Mouse (Mus musculus) limb, embryonic 15.5 days (tissue): ENCODE results near the gene Kirrel. TPM values are rescaled to one million over a fixed set of nuclear protein-coding genes. Genes with fewer than 3 reads are reported as not detected.

Source experiments
- ATAC-seq: fragments of 200-750 bp; cut with Nextera tagmentation; 2 replicates; pipeline ENCODE4 v1.8.0; 2017; ENCODE audit warnings: low read depth, moderate TSS enrichment; ENCODE audit not compliant: insufficient number of reproducible peaks, low FRiP score, low TSS enrichment
- H3K27ac ChIP-seq: fragments of 300-500 bp; sonication (generic); 2 replicates; pipeline ENCODE4 v1.5.1; 2015; ENCODE audit warnings: moderate library complexity, mild to moderate bottlenecking, inconsistent platforms
- H3K27me3 ChIP-seq: fragments of 300-500 bp; sonication (generic); 2 replicates; pipeline ENCODE4 v1.6.1; 2015; ENCODE audit warnings: inconsistent platforms
- H3K36me3 ChIP-seq: fragments of 300-500 bp; sonication (generic); 2 replicates; pipeline ENCODE4 v1.6.1; 2015; ENCODE audit warnings: inconsistent platforms
- H3K4me1 ChIP-seq: fragments of 300-500 bp; sonication (generic); 2 replicates; pipeline ENCODE4 v1.6.1; 2015; ENCODE audit warnings: inconsistent platforms
- H3K4me2 ChIP-seq: fragments of 300-500 bp; sonication (generic); 2 replicates; pipeline ENCODE4 v1.6.1; 2015; ENCODE audit warnings: mild to moderate bottlenecking, inconsistent platforms
- H3K4me3 ChIP-seq: fragments of 300-500 bp; sonication (generic); 2 replicates; pipeline ENCODE4 v1.5.1; 2015; ENCODE audit warnings: mild to moderate bottlenecking, inconsistent platforms
- H3K9ac ChIP-seq: fragments of 300-500 bp; sonication (generic); 2 replicates; pipeline ENCODE4 v1.6.1; 2015; ENCODE audit warnings: inconsistent platforms
- H3K9me3 ChIP-seq: fragments of 300-500 bp; sonication (generic); 2 replicates; pipeline ENCODE4 v1.6.1; 2016; ENCODE audit warnings: inconsistent platforms
- WGBS: fragments of 180-500 bp; shearing (Covaris S2); methylation state at CpG from one replicate; pipeline ENCODE4 v1.1.7; 2015; 5-methylcytosine and 5-hydroxymethylcytosine counted together
- polyA plus RNA-seq: library from polyadenylated mRNA; unstranded; fragments of >200 nt; fragmentation: Nextera tagmentation; extraction: Ambion mirVana; gene quantifications from 2 replicates; pipeline ENCODE4 v1.2.1, GENCODE M21; 2015

Kirrel gene
- polyA plus RNA-seq, 1 experiment from 2014 or later = 19.5 TPM

- ATAC-seq = no peak
- Histone ChIP-seq H3K9me3 (no peaks in the 10 kb centered on the region), H3K27ac (peak overlapping the region; percentile 81), H3K27me3 (no peaks in the 10 kb centered on the region), H3K36me3 (peaks cover 3% of the 10 kb centered on the region; the same call in 1 of the 2 replicates), H3K4me3 (no peak overlapping the region), H3K4me2 (no peak overlapping the region), H3K9ac (no peak overlapping the region), H3K4me1 (peaks cover 81% of the 10 kb centered on the region)
- 75% methylated on average over 6 of the region's 6 CpGs for WGBS
These were observed 10.3 kb downstream of the Kirrel start for GRCm38 (mm10) chr3:87164099-87164815.

- no peak overlapping the region for H3K4me3 ChIP-seq
- H3K9ac ChIP-seq = no peak overlapping the region
- no peak for ATAC-seq
- 43% methylated on average over 4 of the region's 4 CpGs for WGBS
- H3K36me3 ChIP-seq = peaks cover 3% of the 10 kb centered on the region; the same call in 1 of the 2 replicates
- H3K4me2 ChIP-seq = no peak overlapping the region
- peaks cover 81% of the 10 kb centered on the region for H3K4me1 ChIP-seq
- no peaks in the 10 kb centered on the region for H3K27me3 ChIP-seq
- 0 out of 2 replicates have a peak overlapping the region, but pooled peaks have one; percentile 33 for H3K27ac ChIP-seq
- H3K9me3 ChIP-seq = no peaks in the 10 kb centered on the region
These were observed 11.4 kb downstream of the Kirrel start for GRCm38 (mm10) chr3:87163116-87163515.

GRCm38 (mm10) chr3:87162380-87162779 is 12.2 kb downstream of the Kirrel start:
- WGBS = 74% methylated on average over 5 of the region's 5 CpGs

GRCm38 (mm10) chr3:87161601-87162000 is 12.9 kb downstream of the Kirrel start:
- Histone ChIP-seq H3K36me3 (no peaks in the 10 kb centered on the region; the same call in 1 of the 2 replicates), H3K27me3 (no peaks in the 10 kb centered on the region), H3K4me2 (no peak overlapping the region), H3K4me1 (peaks cover 88% of the 10 kb centered on the region), H3K27ac (no peak overlapping the region), H3K9ac (no peak overlapping the region), H3K4me3 (no peak overlapping the region), H3K9me3 (no peaks in the 10 kb centered on the region)
- ATAC-seq = no peak
- WGBS = 90% methylated on average over 5 of the region's 5 CpGs

More at GRCm38 (mm10) chr3:87162380-87162779, 12.2 kb downstream of the Kirrel start:
- Histone ChIP-seq H3K27ac (0 out of 2 replicates have a peak overlapping the region, but pooled peaks have one; percentile 33), H3K36me3 (no peaks in the 10 kb centered on the region; the same call in 1 of the 2 replicates), H3K9me3 (no peaks in the 10 kb centered on the region), H3K4me2 (no peak overlapping the region), H3K27me3 (no peaks in the 10 kb centered on the region), H3K4me1 (peaks cover 83% of the 10 kb centered on the region), H3K9ac (no peak overlapping the region), H3K4me3 (no peak overlapping the region)
- ATAC-seq = no peak

GRCm38 (mm10) chr3:87160819-87161509 is 13.6 kb downstream of the Kirrel start:
- WGBS = 40% methylated on average over 6 of the region's 6 CpGs
- ATAC-seq = no peak
- H3K36me3 ChIP-seq = no peaks in the 10 kb centered on the region; the same call in 1 of the 2 replicates
- H3K9me3 ChIP-seq = no peaks in the 10 kb centered on the region
- H3K27ac ChIP-seq = peak overlapping the region; percentile 22; the same call in 1 of the 2 replicates
- H3K4me2 ChIP-seq = no peak overlapping the region
- no peak overlapping the region for H3K9ac ChIP-seq
- no peaks in the 10 kb centered on the region for H3K27me3 ChIP-seq
- H3K4me1 ChIP-seq = peaks cover 82% of the 10 kb centered on the region
- H3K4me3 ChIP-seq = no peak overlapping the region

- Histone ChIP-seq H3K9ac (no peak overlapping the region), H3K4me2 (peak overlapping the region; percentile 14; the same call in 1 of the 2 replicates), H3K4me1 (peaks cover 79% of the 10 kb centered on the region), H3K9me3 (no peaks in the 10 kb centered on the region), H3K36me3 (no peaks in the 10 kb centered on the region; the same call in 1 of the 2 replicates), H3K4me3 (no peak overlapping the region), H3K27ac (peak overlapping the region; percentile 91), H3K27me3 (no peaks in the 10 kb centered on the region)
- ATAC-seq = peak; percentile 50
- WGBS = 55% methylated on average over 7 of the region's 7 CpGs
These were observed 15.4 kb downstream of the Kirrel start for GRCm38 (mm10) chr3:87159190-87159589.

- Histone ChIP-seq H3K27me3 (no peaks in the 10 kb centered on the region), H3K9me3 (no peaks in the 10 kb centered on the region), H3K36me3 (no peaks in the 10 kb centered on the region), H3K27ac (peak overlapping the region; percentile 91), H3K4me2 (peak overlapping the region; percentile 34), H3K4me1 (peaks cover 75% of the 10 kb centered on the region), H3K9ac (no peak overlapping the region), H3K4me3 (no peak overlapping the region)
- WGBS = 8% methylated on average over 12 of the region's 12 CpGs
- no peak for ATAC-seq
These were observed 16.7 kb downstream of the Kirrel start for GRCm38 (mm10) chr3:87157767-87158291.

GRCm38 (mm10) chr3:87157297-87157696 is 17.2 kb downstream of the Kirrel start:
- H3K27ac ChIP-seq = peak overlapping the region; percentile 91
- no peaks in the 10 kb centered on the region for H3K27me3 ChIP-seq
- WGBS = 50% methylated on average over 6 of the region's 6 CpGs
- H3K4me1 ChIP-seq = peaks cover 75% of the 10 kb centered on the region
- H3K36me3 ChIP-seq = no peaks in the 10 kb centered on the region
- H3K9me3 ChIP-seq = no peaks in the 10 kb centered on the region
- ATAC-seq = no peak
- H3K4me3 ChIP-seq = no peak overlapping the region
- H3K9ac ChIP-seq = no peak overlapping the region
- no peak overlapping the region for H3K4me2 ChIP-seq

GRCm38 (mm10) chr3:87154398-87155287 is 19.9 kb downstream of the Kirrel start:
- Histone ChIP-seq H3K4me3 (no peak overlapping the region), H3K36me3 (no peaks in the 10 kb centered on the region), H3K27ac (peak overlapping the region; percentile 67; the same call in 1 of the 2 replicates), H3K4me1 (peaks cover 84% of the 10 kb centered on the region), H3K9ac (no peak overlapping the region), H3K4me2 (no peak overlapping the region), H3K9me3 (no peaks in the 10 kb centered on the region), H3K27me3 (no peaks in the 10 kb centered on the region)
- no peak for ATAC-seq
- WGBS = 49% methylated on average over 15 of the region's 15 CpGs

GRCm38 (mm10) chr3:87153038-87153437 is 21.5 kb downstream of the Kirrel start:
- H3K4me2 ChIP-seq = no peak overlapping the region
- H3K4me3 ChIP-seq = no peak overlapping the region
- H3K4me1 ChIP-seq = peaks cover 82% of the 10 kb centered on the region
- H3K27me3 ChIP-seq = no peaks in the 10 kb centered on the region
- no peak for ATAC-seq
- H3K9me3 ChIP-seq = no peaks in the 10 kb centered on the region
- H3K9ac ChIP-seq = no peak overlapping the region
- no peaks in the 10 kb centered on the region for H3K36me3 ChIP-seq
- peak overlapping the region; percentile 74 for H3K27ac ChIP-seq
- WGBS = 47% methylated on average over 2 of the region's 2 CpGs

- WGBS = 65% methylated on average over 4 of the region's 4 CpGs
- H3K4me3 ChIP-seq = no peak overlapping the region
- H3K9ac ChIP-seq = no peak overlapping the region
- H3K9me3 ChIP-seq = no peaks in the 10 kb centered on the region
- peak overlapping the region; percentile 98 for H3K27ac ChIP-seq
- peaks cover 77% of the 10 kb centered on the region for H3K4me1 ChIP-seq
- no peak for ATAC-seq
- no peaks in the 10 kb centered on the region for H3K36me3 ChIP-seq
- H3K4me2 ChIP-seq = no peak overlapping the region
- no peaks in the 10 kb centered on the region for H3K27me3 ChIP-seq
These were observed 22.3 kb downstream of the Kirrel start for GRCm38 (mm10) chr3:87152111-87152738.
